Mouse (Mus musculus): ENCODE data around the gene Bicdl1.

- TF ChIP-seq CTCF (IDR thresholded peaks at IDR 0.05; ENCODE audit: borderline replicate concordance, insufficient read depth, low read depth, low read length) (no peak), POLR2A (IDR thresholded peaks at IDR 0.05; ENCODE audit: borderline replicate concordance, insufficient read depth, low read length) (no peak)
These were observed 7.0 kb downstream of the Bicdl1 start for GRCm38 (mm10) chr5:115724422-115724821.
